Mouse (Mus musculus): ENCODE results near the gene Calm1. TPM values are rescaled to one million over a fixed set of nuclear protein-coding genes. Genes with fewer than 3 reads are reported as not detected.

The Calm1 gene
- polyA plus RNA-seq, 1 experiment from 2014 or later = 1,668 TPM

DNA sequence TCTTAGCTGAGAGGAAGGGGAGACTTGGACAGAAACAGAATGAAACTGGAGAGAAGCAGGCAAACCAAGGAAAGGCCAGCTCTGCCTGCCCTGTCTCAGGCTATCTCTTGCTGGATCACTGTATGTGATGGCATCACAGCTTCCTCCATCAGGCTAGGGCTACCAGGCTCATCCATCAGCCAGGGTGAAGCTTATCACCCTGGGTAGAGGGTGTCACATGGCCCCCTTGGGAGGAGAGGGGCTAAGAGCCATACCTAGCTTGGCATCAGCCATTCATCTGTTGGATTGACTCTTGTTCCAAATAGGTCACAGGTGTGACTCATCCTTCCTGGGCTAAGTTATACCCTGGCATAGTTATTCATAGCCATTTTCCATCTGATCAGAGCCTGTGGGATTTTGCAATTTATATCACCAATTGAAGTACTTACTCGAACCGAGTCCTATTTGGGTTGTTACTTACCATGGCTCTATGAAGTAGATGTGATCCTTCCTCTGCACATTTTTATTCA lies 56.3 kb downstream of the Calm1 start:
- Histone ChIP-seq H3K27me3 (ENCODE audit: control insufficient read depth, insufficient read depth, low read length) (no peaks in the 10 kb centered on the region), H3K36me3 (ENCODE audit: control insufficient read depth, insufficient read depth, low read length) (no peaks in the 10 kb centered on the region), H3K4me1 (ENCODE audit: control insufficient read depth, insufficient read depth, low read length) (no peaks in the 10 kb centered on the region), H3K9ac (replicated peaks; ENCODE audit: low read depth, low read length) (no peak overlapping the region), H3K9me3 (ENCODE audit: control insufficient read depth, low read depth, low read length) (no peaks in the 10 kb centered on the region), H3K4me3 (ENCODE audit: low read depth, low read length) (no peak overlapping the region), H3K27ac (ENCODE audit: low read length) (no peak overlapping the region), H3K4me2 (replicated peaks; ENCODE audit: low read depth, low read length) (no peak overlapping the region)
- no peak for ATAC-seq (ENCODE audit: insufficient number of reproducible peaks, insufficient read depth, low FRiP score, low read depth)
- 88% methylated on average over 2 of the region's 2 CpGs for WGBS

DNA sequence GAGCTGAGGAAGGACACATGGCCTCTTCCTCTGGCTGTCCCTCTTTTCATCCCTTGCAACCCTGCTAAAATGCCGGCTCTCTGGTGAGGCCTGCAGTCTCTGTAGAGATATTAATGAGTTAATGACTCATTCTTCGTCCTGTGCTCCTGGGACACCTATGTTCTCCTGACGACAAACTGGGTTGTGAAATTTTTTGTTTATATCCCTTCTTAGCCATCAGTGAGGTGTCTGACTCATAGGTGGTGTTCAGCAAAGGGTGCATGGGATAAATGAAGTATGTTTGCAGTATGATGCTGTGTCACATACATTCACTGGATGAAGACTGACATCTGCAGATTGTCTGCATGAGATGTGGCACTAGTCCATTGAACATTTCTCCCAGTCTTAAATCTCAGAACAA lies 58.5 kb downstream of the Calm1 start:
- Histone ChIP-seq H3K9me3 (ENCODE audit: control insufficient read depth, low read depth, low read length) (no peaks in the 10 kb centered on the region), H3K4me2 (replicated peaks; ENCODE audit: low read depth, low read length) (no peak overlapping the region), H3K36me3 (ENCODE audit: control insufficient read depth, insufficient read depth, low read length) (no peaks in the 10 kb centered on the region), H3K9ac (replicated peaks; ENCODE audit: low read depth, low read length) (no peak overlapping the region), H3K27me3 (ENCODE audit: control insufficient read depth, insufficient read depth, low read length) (no peaks in the 10 kb centered on the region), H3K27ac (ENCODE audit: low read length) (no peak overlapping the region), H3K4me1 (ENCODE audit: control insufficient read depth, insufficient read depth, low read length) (no peaks in the 10 kb centered on the region), H3K4me3 (ENCODE audit: low read depth, low read length) (no peak overlapping the region)
- no peak for ATAC-seq (ENCODE audit: insufficient number of reproducible peaks, insufficient read depth, low FRiP score, low read depth)
- WGBS = 66% methylated on average over 3 of the region's 3 CpGs

Other genes starting within 250 kb of the Calm1 start
- 0.27 and 0.42 TPM in 2 replicates for gene Kcnk13, start 234.9 kb upstream of the Calm1 start, polyA plus RNA-seq (2014; fragmentation: Nextera tagmentation; extraction: Ambion mirVana)
- gene Psmc1, start 89.3 kb upstream of the Calm1 start, polyA plus RNA-seq (2014; fragmentation: Nextera tagmentation; extraction: Ambion mirVana) = 247 and 259 TPM in 2 replicates
- 13.1 and 13.3 TPM in 2 replicates for gene Nrde2, start 39.8 kb upstream of the Calm1 start, polyA plus RNA-seq (2014; fragmentation: Nextera tagmentation; extraction: Ambion mirVana)

All from stomach, embryonic 14.5 days (tissue).